In genomic region chrX:52557489-52557888, GRCm38 (mm10) we compare ENCODE assay signal across 19 mouse cellular contexts. TPM values are rescaled to one million over a fixed set of nuclear protein-coding genes. Genes with fewer than 3 reads are reported as not detected.
DNase-seq lines count a peak whose midpoint lies in the region; ATAC-seq and TF ChIP-seq lines count a peak whose summit lies in the region.
"Had no signal": no experiment of that assay in that cellular context is flagged by ENCODE, and none has a peak within 500 bp of the region (broad histone marks: within the 10 kb centered on the region; RNA-seq: fewer than 3 reads in every experiment).

No protein-coding gene starts in this region.

- H3K4me3 ChIP-seq in heart, embryonic 10.5 days: no peak overlapping the region
- H3K4me3 ChIP-seq in kidney, adult 2 months (ENCODE audit: insufficient read depth, low read depth, low read length): no peak overlapping the region
- no peak overlapping the region for H3K4me3 ChIP-seq in intestine, embryonic 15.5 days (replicated peaks)
- H3K4me3 ChIP-seq in lung, embryonic 16.5 days (ENCODE audit: low read length): no peak overlapping the region
- H3K4me3 ChIP-seq in midbrain, embryonic 16.5 days (ENCODE audit: low read depth, low read length): no peak overlapping the region
- H3K4me3 ChIP-seq: embryonic facial prominence, embryonic 12.5 days; limb, embryonic 13.5 days; liver, embryonic 15.5 days; megakaryocyte, embryonic 14.5 days had no signal

- no peak for TF ChIP-seq POLR2A in kidney, adult 2 months (IDR thresholded peaks at IDR 0.05; ENCODE audit: low read depth, low read length)

- intact Hi-C loops in heart, postnatal 10 days (cut with DNase I): no loop called here

- H3K36me3 ChIP-seq in heart, embryonic 10.5 days: no peaks in the 10 kb centered on the region
- H3K36me3 ChIP-seq in kidney, adult 2 months (ENCODE audit: control insufficient read depth, insufficient read depth, low read length): no peaks in the 10 kb centered on the region
- no peaks in the 10 kb centered on the region for H3K36me3 ChIP-seq in intestine, embryonic 15.5 days
- H3K36me3 ChIP-seq in lung, embryonic 16.5 days (ENCODE audit: control insufficient read depth, insufficient read depth, low read length): no peaks in the 10 kb centered on the region
- no peaks in the 10 kb centered on the region for H3K36me3 ChIP-seq in midbrain, embryonic 16.5 days (ENCODE audit: control insufficient read depth, insufficient read depth, low read length)
- H3K36me3 ChIP-seq: embryonic facial prominence, embryonic 12.5 days; limb, embryonic 13.5 days; liver, embryonic 15.5 days had no signal

- WGBS in heart, embryonic 10.5 days: 81% methylated on average over 6 of the region's 6 CpGs
- WGBS in kidney, adult 2 months: 82% methylated on average over 6 of the region's 6 CpGs
- 62% methylated on average over 6 of the region's 6 CpGs for WGBS in intestine, embryonic 15.5 days
- 59% methylated on average over 6 of the region's 6 CpGs for WGBS in lung, embryonic 16.5 days
- 93% methylated on average over 6 of the region's 6 CpGs for WGBS in midbrain, embryonic 16.5 days

- no peaks in the 10 kb centered on the region for H3K27me3 ChIP-seq in heart, embryonic 10.5 days (ENCODE audit: insufficient read depth, poor library complexity, severe bottlenecking)
- no peaks in the 10 kb centered on the region for H3K27me3 ChIP-seq in kidney, adult 2 months (replicated peaks; ENCODE audit: control insufficient read depth, insufficient read depth, low read length)
- H3K27me3 ChIP-seq in intestine, embryonic 15.5 days (replicated peaks): no peaks in the 10 kb centered on the region
- no peaks in the 10 kb centered on the region for H3K27me3 ChIP-seq in lung, embryonic 16.5 days (ENCODE audit: control insufficient read depth, insufficient read depth, low read depth, low read length)
- no peaks in the 10 kb centered on the region for H3K27me3 ChIP-seq in midbrain, embryonic 16.5 days (ENCODE audit: control insufficient read depth, insufficient read depth, low read depth, low read length)
- H3K27me3 ChIP-seq: embryonic facial prominence, embryonic 12.5 days; limb, embryonic 13.5 days; liver, embryonic 15.5 days had no signal

- H3K27ac ChIP-seq in heart, embryonic 10.5 days: no peak overlapping the region
- no peak overlapping the region for H3K27ac ChIP-seq in kidney, adult 2 months (ENCODE audit: insufficient read depth, low read depth, low read length)
- H3K27ac ChIP-seq in intestine, embryonic 15.5 days: 0 out of 2 replicates have a peak overlapping the region, but pooled peaks have one; percentile 27
- H3K27ac ChIP-seq in lung, embryonic 16.5 days (ENCODE audit: low read length): peak overlapping the region; percentile 41
- H3K27ac ChIP-seq in midbrain, embryonic 16.5 days (ENCODE audit: low read length): no peak overlapping the region
- H3K27ac ChIP-seq: embryonic facial prominence, embryonic 12.5 days; limb, embryonic 13.5 days; liver, embryonic 15.5 days had no signal

- TF ChIP-seq CTCF in kidney, adult 2 months (conservative IDR thresholded peaks at IDR 0.05; ENCODE audit: insufficient read depth, insufficient read length, low read depth, low read length): no peak

- no peak overlapping the region for H3K9ac ChIP-seq in intestine, embryonic 15.5 days
- H3K9ac ChIP-seq in lung, embryonic 16.5 days (ENCODE audit: low read length): no peak overlapping the region
- H3K9ac ChIP-seq in midbrain, embryonic 16.5 days (ENCODE audit: low read depth, low read length): no peak overlapping the region
- H3K9ac ChIP-seq: embryonic facial prominence, embryonic 12.5 days; limb, embryonic 13.5 days; liver, embryonic 15.5 days had no signal

- no peaks in the 10 kb centered on the region for H3K9me3 ChIP-seq in heart, embryonic 10.5 days
- no peaks in the 10 kb centered on the region for H3K9me3 ChIP-seq in intestine, embryonic 15.5 days
- no peaks in the 10 kb centered on the region for H3K9me3 ChIP-seq in lung, embryonic 16.5 days (ENCODE audit: control insufficient read depth, low read length)
- H3K9me3 ChIP-seq in midbrain, embryonic 16.5 days (replicated peaks; ENCODE audit: control insufficient read depth, low read length, poor library complexity, severe bottlenecking): no peaks in the 10 kb centered on the region
- H3K9me3 ChIP-seq: embryonic facial prominence, embryonic 12.5 days; limb, embryonic 13.5 days; liver, embryonic 15.5 days; megakaryocyte, embryonic 14.5 days had no signal

- peak; percentile 23 for DNase-seq in heart, postnatal 10 days
- DNase-seq in heart, embryonic 10.5 days (ENCODE audit: low spot score): no peak
- DNase-seq in kidney, postnatal 4 days: peak; percentile 58 to 68
- no peak for DNase-seq in kidney, adult 2 months
- no peak for DNase-seq in frontal cortex, postnatal 36 days (ENCODE audit: low spot score in 2 of 2)
- DNase-seq: cerebellum, adult 8-10 months; heart, adult 11 months; right cerebral cortex, adult 18-20 months; spleen, adult 18-20 months; thymus, postnatal 25 days had no signal

- H3K4me2 ChIP-seq in intestine, embryonic 15.5 days (replicated peaks): no peak overlapping the region
- 0 out of 2 replicates have a peak overlapping the region, but pooled peaks have one; percentile 21 for H3K4me2 ChIP-seq in lung, embryonic 16.5 days (ENCODE audit: low read depth, low read length)
- H3K4me2 ChIP-seq in midbrain, embryonic 16.5 days (ENCODE audit: low read length): no peak overlapping the region
- H3K4me2 ChIP-seq: embryonic facial prominence, embryonic 12.5 days; limb, embryonic 13.5 days; liver, embryonic 15.5 days had no signal

- ATAC-seq in intestine, embryonic 15.5 days: peak; percentile 53; the same call in 1 of the 2 replicates
- ATAC-seq in lung, embryonic 16.5 days (ENCODE audit: low read depth): peak; percentile 80; the same call in 1 of the 2 replicates
- ATAC-seq in midbrain, embryonic 16.5 days: no peak
- ATAC-seq: hindbrain, embryonic 16.5 days; Patski had no signal

- H3K4me1 ChIP-seq in heart, embryonic 10.5 days: no peaks in the 10 kb centered on the region
- no peaks in the 10 kb centered on the region for H3K4me1 ChIP-seq in kidney, adult 2 months (ENCODE audit: control insufficient read depth, insufficient read depth, low read length)
- H3K4me1 ChIP-seq in intestine, embryonic 15.5 days (replicated peaks): no peaks in the 10 kb centered on the region
- no peaks in the 10 kb centered on the region for H3K4me1 ChIP-seq in lung, embryonic 16.5 days (replicated peaks; ENCODE audit: control insufficient read depth, insufficient read depth, low read length)
- H3K4me1 ChIP-seq in midbrain, embryonic 16.5 days (ENCODE audit: control insufficient read depth, insufficient read depth, low read length): no peaks in the 10 kb centered on the region
- H3K4me1 ChIP-seq: embryonic facial prominence, embryonic 12.5 days; liver, embryonic 15.5 days; megakaryocyte, embryonic 14.5 days had no signal

RNA-seq across cellular contexts. Expression of gene Gpc3, which starts 56.3 kb away (rescaled TPM):
- 10 to 100 TPM; 52.2 to 60.8 TPM for total RNA-seq in heart, postnatal 10 days (2021)
- polyA plus RNA-seq in heart, embryonic 10.5 days (2016; fragmentation: Nextera tagmentation; extraction: Ambion mirVana): 484 and 654 TPM in 2 replicates
- polyA plus RNA-seq in kidney, adult 2 months (2012; rRNA removed): 27.2 and 31.5 TPM in 2 replicates
- 505 and 604 TPM in 2 replicates for polyA plus RNA-seq in intestine, embryonic 15.5 days (2015; fragmentation: Nextera tagmentation; extraction: Ambion mirVana)
- polyA plus RNA-seq in lung, embryonic 16.5 days (2015; fragmentation: Nextera tagmentation; extraction: Ambion mirVana): 452 and 477 TPM in 2 replicates
- polyA plus RNA-seq in midbrain, embryonic 16.5 days (2015; fragmentation: Nextera tagmentation; extraction: Ambion mirVana): 49.2 and 49.3 TPM in 2 replicates

Comparison
In these comparisons a context has a peak if more than half of its experiments do, and no peak if none do; other contexts are left out.
1. DNase-seq: peak in heart, postnatal 10 days (2 of 2) and kidney, postnatal 4 days (2 of 2); none in heart, embryonic 10.5 days (single experiment), kidney, adult 2 months (single experiment) and frontal cortex, postnatal 36 days (0 of 2).
2. H3K27ac ChIP-seq: peak in intestine, embryonic 15.5 days (single experiment) and lung, embryonic 16.5 days (single experiment); none in heart, embryonic 10.5 days (single experiment), kidney, adult 2 months (single experiment) and midbrain, embryonic 16.5 days (single experiment).